Mouse (Mus musculus) hindbrain, embryonic 16.5 days (tissue): ENCODE measurements around the gene Slc16a4. TPM values are rescaled to one million over a fixed set of nuclear protein-coding genes. Genes with fewer than 3 reads are reported as not detected.

ENCODE experiments used
- polyA plus RNA-seq: library from polyadenylated mRNA; unstranded; fragments of >200 nt; fragmentation: Nextera tagmentation; extraction: Ambion mirVana; gene quantifications from 2 replicates; pipeline ENCODE4 v1.2.1, GENCODE M21; 2015

Gene Slc16a4
- polyA plus RNA-seq, 1 experiment from 2014 or later, result 3.1 TPM

Other genes starting within 250 kb of the Slc16a4 start
- 1.9 and 2.6 TPM in 2 replicates for gene Kcna2, start 190.1 kb upstream of the Slc16a4 start, polyA plus RNA-seq
- not detected in 2 replicates for gene Kcna10, start 108.2 kb upstream of the Slc16a4 start, polyA plus RNA-seq
- gene Cym, start 69.5 kb upstream of the Slc16a4 start, polyA plus RNA-seq, result 0.12 and 0.13 TPM in 2 replicates
- gene A630076J17Rik, start 60.6 kb upstream of the Slc16a4 start, polyA plus RNA-seq, result not detected in 2 replicates
- gene Prok1, start 51.5 kb upstream of the Slc16a4 start, polyA plus RNA-seq, result 0.17 and 0.19 TPM in 2 replicates
- gene Lamtor5, start 12.4 kb upstream of the Slc16a4 start, polyA plus RNA-seq, result 180 and 182 TPM in 2 replicates
- gene Rbm15, start 42.4 kb downstream of the Slc16a4 start, polyA plus RNA-seq, result 5.3 and 6.5 TPM in 2 replicates
- gene Kcnc4, start 168.3 kb downstream of the Slc16a4 start, polyA plus RNA-seq, result 8.7 and 9.7 TPM in 2 replicates
- 19.1 and 20.4 TPM in 2 replicates for gene Slc6a17, start 226.8 kb downstream of the Slc16a4 start, polyA plus RNA-seq